Mouse (Mus musculus) midbrain, postnatal 0 days (tissue): ENCODE measurements around the gene Ly6g6f. TPM values are rescaled to one million over a fixed set of nuclear protein-coding genes. Genes with fewer than 3 reads are reported as not detected.
A peak's percentile ranks its signal among the peaks of the same experiment; 100 is the strongest.

Experiments used
- ATAC-seq: fragments of 200-750 bp; cut with Nextera tagmentation; 2 replicates; pipeline ENCODE4 v1.8.0; 2017; ENCODE audit warnings: moderate number of reproducible peaks, mild to moderate bottlenecking, moderate TSS enrichment, moderate library complexity; ENCODE audit not compliant: low FRiP score
- DNase-seq: peaks from one replicate; pipeline ENCODE4 v3.0.0-alpha.2; 2015; ENCODE audit warnings: low spot score
- H3K27ac ChIP-seq: fragments of 300-500 bp; sonication (generic); 2 replicates; pipeline ENCODE4 v1.5.1; 2014; ENCODE audit warnings: low read depth, mild to moderate bottlenecking, low read length, mixed read lengths
- H3K27me3 ChIP-seq: fragments of 300-500 bp; sonication (generic); 2 replicates; pipeline ENCODE4 v1.6.1; 2014; ENCODE audit warnings: low read length, control low read depth, mixed read lengths; ENCODE audit not compliant: insufficient read depth
- H3K36me3 ChIP-seq: fragments of 300-500 bp; sonication (generic); 2 replicates; pipeline ENCODE4 v1.6.1; 2014; ENCODE audit warnings: low read length, control low read depth, mixed read lengths; ENCODE audit not compliant: insufficient read depth
- H3K4me1 ChIP-seq: fragments of 300-500 bp; sonication (generic); 2 replicates; pipeline ENCODE4 v1.6.1; 2014; ENCODE audit warnings: mild to moderate bottlenecking, control low read depth, antibody characterized with exemption, low read length, mixed read lengths; ENCODE audit not compliant: insufficient read depth
- H3K4me2 ChIP-seq: fragments of 300-500 bp; sonication (generic); 2 replicates; pipeline ENCODE4 v1.6.1; 2014; ENCODE audit warnings: low read depth, mild to moderate bottlenecking, low read length, mixed read lengths; ENCODE audit not compliant: poor library complexity, severe bottlenecking
- H3K4me3 ChIP-seq: fragments of 300-500 bp; sonication (generic); 2 replicates; pipeline ENCODE4 v1.5.1; 2014; ENCODE audit warnings: low read depth, mild to moderate bottlenecking, low read length, moderate library complexity
- H3K9ac ChIP-seq: fragments of 300-500 bp; sonication (generic); replicated peaks from 2 replicates; pipeline ENCODE4 v1.6.1; 2014; ENCODE audit warnings: mild to moderate bottlenecking, low read length, moderate library complexity, mixed read lengths; ENCODE audit not compliant: poor library complexity, severe bottlenecking
- H3K9me3 ChIP-seq: fragments of 300-500 bp; sonication (generic); 2 replicates; pipeline ENCODE4 v1.6.1; 2016; ENCODE audit warnings: low read length, control low read depth
- CTCF ChIP-seq: IDR thresholded peaks from 2 replicates; pipeline ENCODE4 v1.5.1; 2016; ENCODE audit warnings: antibody characterized with exemption, mild to moderate bottlenecking
- WGBS: fragments of 180-500 bp; shearing (Covaris S2); extraction: QIAGEN DNeasy Blood & Tissue Kit; methylation state at CpG from one replicate; pipeline ENCODE4 v1.1.7; 2014; 5-methylcytosine and 5-hydroxymethylcytosine counted together
- polyA plus RNA-seq: library from polyadenylated mRNA; unstranded; fragments of >200 nt; fragmentation: Nextera tagmentation; extraction: Ambion mirVana; gene quantifications from 2 replicates; pipeline ENCODE4 v1.2.1, GENCODE M21; 2015
- total RNA-seq: library from RNA; depleted of rRNA; stranded (reverse); fragments of >200 nt; gene quantifications from 2 replicates; pipeline ENCODE4 v1.2.3, GENCODE M21; 2014

Gene Ly6g6f
- total and polyA plus RNA-seq, 2 experiments from 2014 or later = not detected

GRCm38 (mm10) chr17:35121871-35122303 is 36.5 kb upstream of the Ly6g6f start, which contains the start of gene Csnk2b:
Csnk2b (minus strand) TSS chr17:35122053.
- Histone ChIP-seq H3K36me3 (peaks cover 23% of the 10 kb centered on the region), H3K4me1 (peaks cover 4% of the 10 kb centered on the region; the same call in 1 of the 2 replicates), H3K9me3 (no peaks in the 10 kb centered on the region), H3K4me3 (peak within 1 kb of the TSS; percentile 92), H3K27ac (peak within 1 kb of the TSS; percentile 92), H3K27me3 (no peaks in the 10 kb centered on the region), H3K4me2 (peak within 1 kb of the TSS; percentile 94), H3K9ac (peak within 1 kb of the TSS; percentile 89)
- 0% methylated on average over 19 of the region's 19 CpGs for WGBS
- peak; percentile 60 for TF ChIP-seq CTCF
- ATAC-seq (peak; percentile 59), DNase-seq (peak; percentile 94)

- H3K4me1 ChIP-seq = no peaks in the 10 kb centered on the region
- peak within 1 kb of the TSS; percentile 89 for H3K9ac ChIP-seq
- under 1% methylated on average over 50 of the region's 50 CpGs for WGBS
- H3K9me3 ChIP-seq = no peaks in the 10 kb centered on the region
- no peak for TF ChIP-seq CTCF
- peak within 1 kb of the TSS; percentile 92 for H3K27ac ChIP-seq
- no peaks in the 10 kb centered on the region for H3K27me3 ChIP-seq
- peaks cover 25% of the 10 kb centered on the region for H3K36me3 ChIP-seq
- DNase-seq = peak; percentile 100
- peak within 1 kb of the TSS; percentile 92 for H3K4me3 ChIP-seq
- peak; percentile 93 for ATAC-seq
- peak within 1 kb of the TSS; percentile 94 for H3K4me2 ChIP-seq
These were observed 35.9 kb upstream of the Ly6g6f start, which contains the start of gene Gpank1 for GRCm38 (mm10) chr17:35121143-35121799. Gpank1 (plus strand) TSS chr17:35121455.

- Histone ChIP-seq H3K9me3 (no peaks in the 10 kb centered on the region), H3K27ac (peak overlapping the region; percentile 60), H3K36me3 (peaks cover 30% of the 10 kb centered on the region), H3K9ac (peak overlapping the region; percentile 89), H3K4me2 (peak overlapping the region; percentile 94), H3K27me3 (no peaks in the 10 kb centered on the region), H3K4me1 (no peaks in the 10 kb centered on the region), H3K4me3 (peak overlapping the region; percentile 92)
- DNase-seq (no peak), ATAC-seq (no peak)
- WGBS = 0% methylated on average over 33 of the region's 33 CpGs
- TF ChIP-seq CTCF = no peak
These were observed 35.3 kb upstream of the Ly6g6f start for GRCm38 (mm10) chr17:35120745-35121142.

- Histone ChIP-seq H3K4me1 (no peaks in the 10 kb centered on the region), H3K9me3 (no peaks in the 10 kb centered on the region), H3K4me2 (no peak within 1 kb of the TSS), H3K27ac (no peak within 1 kb of the TSS), H3K4me3 (no peak within 1 kb of the TSS), H3K27me3 (no peaks in the 10 kb centered on the region), H3K9ac (no peak within 1 kb of the TSS), H3K36me3 (peaks cover 40% of the 10 kb centered on the region)
- WGBS = 87% methylated on average over 8 of the region's 8 CpGs
- peak; percentile 47; the same call in 1 of the 2 replicates for TF ChIP-seq CTCF
- no peak for ATAC-seq
- no peak for DNase-seq
These were observed 29.9 kb upstream of the Ly6g6f start, which contains the start of gene Ly6g5b for GRCm38 (mm10) chr17:35115046-35116019. Ly6g5b (minus strand) TSS chr17:35115428.

- Histone ChIP-seq H3K9me3 (no peaks in the 10 kb centered on the region), H3K4me2 (no peak overlapping the region), H3K27ac (no peak overlapping the region), H3K9ac (no peak overlapping the region), H3K36me3 (peaks cover 24% of the 10 kb centered on the region), H3K4me1 (no peaks in the 10 kb centered on the region), H3K4me3 (no peak overlapping the region), H3K27me3 (no peaks in the 10 kb centered on the region)
- WGBS = 72% methylated on average over 9 of the region's 9 CpGs
- DNase-seq = no peak
- no peak for TF ChIP-seq CTCF
- no peak for ATAC-seq
These were observed 26.4 kb upstream of the Ly6g6f start for GRCm38 (mm10) chr17:35111774-35112173.
